Mouse (Mus musculus): ENCODE results near the gene Gng12.

- TF ChIP-seq POLR2A (IDR thresholded peaks at IDR 0.05; ENCODE audit: insufficient read depth, low read depth, low read length) = no peak
- no peak for TF ChIP-seq CTCF (IDR thresholded peaks at IDR 0.05)
Measured at GRCm38 (mm10) chr6:66987643-66988042, 91.4 kb downstream of the Gng12 start.

All from heart, adult 2 months (tissue).